Mouse (Mus musculus): ENCODE data around the gene Gm11168. TPM values are rescaled to one million over a fixed set of nuclear protein-coding genes. Genes with fewer than 3 reads are reported as not detected.

The Gm11168 gene
- not detected for polyA plus RNA-seq (2014; fragmentation: Illumina TruSeq; extraction: RNeasy Lipid Tissue Mini Kit (QIAGEN cat#74804); ENCODE audit: low read depth, low replicate concordance)

DNA sequence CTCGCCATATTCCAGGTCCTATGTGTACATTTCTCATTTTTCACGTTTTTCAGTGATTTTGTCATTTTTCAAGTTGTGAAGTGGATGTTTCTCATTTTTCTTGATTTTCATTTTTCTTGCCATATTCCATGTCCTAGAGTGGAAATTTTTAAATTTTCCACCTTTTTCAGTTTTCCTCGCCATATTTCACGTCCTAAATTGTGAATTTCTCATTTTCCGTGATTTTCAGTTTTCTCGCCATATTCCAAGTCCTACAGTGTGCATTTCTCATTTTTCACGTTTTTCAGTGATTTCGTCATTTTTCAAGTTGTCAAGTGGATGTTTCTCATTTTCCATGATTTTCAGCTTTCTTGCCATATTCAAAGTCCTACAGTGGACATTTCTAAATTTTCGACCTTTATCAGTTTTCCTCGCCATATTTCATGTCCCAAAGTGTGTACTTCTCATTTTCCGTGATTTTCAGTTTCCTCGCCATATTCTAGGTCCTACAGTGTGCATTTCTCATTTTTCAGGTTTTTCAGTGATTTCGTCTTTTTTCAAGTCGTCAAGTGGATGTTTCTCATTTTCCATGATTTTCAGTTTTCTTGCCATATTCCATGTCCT, at the start of gene Gm11168:
Gm11168 (plus strand) TSS at position 553 of the 603 bp plus-strand sequence.

DNA sequence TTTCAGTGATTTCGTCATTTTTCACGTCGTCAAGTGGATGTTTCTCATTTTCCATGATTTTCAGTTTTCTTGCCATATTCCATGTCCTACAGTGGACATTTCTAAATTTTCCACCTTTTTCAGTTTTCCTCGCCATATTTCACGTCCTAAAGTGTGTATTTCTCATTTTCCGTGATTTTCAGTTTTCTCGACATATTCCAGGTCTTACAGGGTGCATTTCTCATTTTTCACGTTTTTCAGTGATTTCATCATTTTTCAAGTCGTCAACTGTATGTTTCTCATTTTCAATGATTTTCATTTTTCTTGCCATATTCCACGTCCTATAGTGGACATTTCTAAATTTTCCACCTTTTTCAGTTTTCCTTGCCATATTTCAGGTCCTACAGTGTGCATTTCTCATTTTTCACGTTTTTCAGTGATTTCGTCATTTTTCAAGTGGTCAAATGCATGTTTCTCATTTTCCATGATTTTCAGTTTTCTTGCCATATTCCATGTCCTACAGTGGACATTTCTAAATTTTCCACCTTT, 2.6 kb upstream of the Gm11168 start, which contains the start of gene Gm10722:
Gm10722 (plus strand) TSS at position 478 of the 528 bp plus-strand sequence.

DNA sequence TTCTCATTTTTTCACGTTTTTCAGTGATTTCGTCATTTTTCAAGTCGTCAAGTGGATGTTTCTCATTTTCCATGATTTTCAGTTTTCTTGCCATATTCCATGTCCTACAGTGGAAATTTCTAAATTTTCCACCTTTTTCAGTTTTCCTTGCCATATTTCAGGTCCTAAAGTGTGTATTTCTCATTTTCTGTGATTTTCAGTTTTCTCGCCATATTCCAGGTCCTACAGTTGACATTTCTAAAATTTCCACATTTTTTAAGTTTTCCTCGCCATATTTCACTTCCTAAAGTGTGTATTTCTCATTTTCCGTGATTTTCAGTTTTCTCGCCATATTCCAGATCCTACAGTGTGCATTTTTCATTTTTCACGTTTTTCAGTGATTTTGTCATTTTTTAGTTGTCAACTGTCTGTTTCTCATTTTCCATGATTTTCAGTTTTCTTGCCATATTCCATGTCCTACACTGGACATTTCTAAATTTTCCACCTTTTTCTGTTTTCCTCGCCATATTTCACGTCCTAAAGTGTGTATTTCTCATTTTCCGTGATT, 9.7 kb downstream of the Gm11168 start, which contains the start of gene Gm10721:
Gm10721 (plus strand) TSS at position 408 of the 547 bp plus-strand sequence.

DNA sequence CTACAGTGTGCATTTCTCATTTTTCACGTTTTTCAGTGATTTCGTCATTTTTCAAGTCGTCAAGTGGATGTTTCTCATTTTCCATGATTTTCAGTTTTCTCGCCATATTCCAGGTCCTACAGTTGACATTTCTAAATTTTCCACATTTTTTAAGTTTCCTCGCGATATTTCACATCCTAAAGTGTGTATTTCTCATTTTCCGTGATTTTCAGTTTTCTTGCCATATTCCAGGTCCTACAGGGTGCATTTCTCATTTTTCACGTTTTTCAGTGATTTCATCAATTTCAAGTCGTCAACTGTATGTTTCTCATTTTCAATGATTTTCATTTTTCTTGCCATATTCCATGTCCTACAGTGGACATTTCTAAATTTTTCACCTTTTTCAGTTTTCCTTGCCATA, 12.2 kb downstream of the Gm11168 start, which contains the start of gene Gm10720:
Gm10720 (plus strand) TSS at position 301 of the 400 bp plus-strand sequence.

DNA sequence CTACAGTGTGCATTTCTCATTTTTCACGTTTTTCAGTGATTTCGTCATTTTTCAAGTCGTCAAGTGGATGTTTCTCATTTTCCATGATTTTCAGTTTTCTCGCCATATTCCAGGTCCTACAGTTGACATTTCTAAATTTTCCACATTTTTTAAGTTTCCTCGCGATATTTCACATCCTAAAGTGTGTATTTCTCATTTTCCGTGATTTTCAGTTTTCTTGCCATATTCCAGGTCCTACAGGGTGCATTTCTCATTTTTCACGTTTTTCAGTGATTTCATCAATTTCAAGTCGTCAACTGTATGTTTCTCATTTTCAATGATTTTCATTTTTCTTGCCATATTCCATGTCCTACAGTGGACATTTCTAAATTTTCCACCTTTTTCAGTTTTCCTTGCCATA, 14.0 kb downstream of the Gm11168 start, which contains the start of gene Gm10719:
Gm10719 (plus strand) TSS at position 301 of the 400 bp plus-strand sequence.

DNA sequence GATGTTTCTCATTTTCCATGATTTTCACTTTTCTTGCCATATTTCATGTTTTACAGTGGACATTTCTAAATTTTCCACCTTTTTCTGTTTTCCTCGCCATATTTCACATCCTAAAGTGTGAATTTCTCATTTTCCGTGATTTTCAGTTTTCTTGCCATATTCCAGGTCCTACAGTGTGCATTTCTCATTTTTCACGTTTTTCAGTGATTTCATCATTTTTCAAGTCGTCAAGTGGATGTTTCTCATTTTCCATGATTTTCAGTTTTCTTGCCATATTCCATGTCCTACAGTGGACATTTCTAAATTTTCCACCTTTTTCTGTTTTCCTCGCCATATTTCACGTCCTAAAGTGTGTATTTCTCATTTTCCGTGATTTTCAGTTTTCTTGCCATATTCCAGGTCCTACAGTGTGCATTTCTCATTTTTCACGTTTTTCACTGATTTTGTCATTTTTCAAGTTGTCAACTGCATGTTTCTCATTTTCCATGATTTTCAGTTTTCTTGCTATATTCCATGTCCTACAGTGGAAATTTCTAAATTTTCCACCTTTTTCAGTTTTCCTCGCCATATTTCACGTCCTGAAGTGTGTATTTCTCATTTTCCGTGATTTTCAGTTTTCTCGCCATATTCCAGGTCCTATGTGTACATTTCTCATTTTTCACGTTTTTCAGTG, 20.3 kb downstream of the Gm11168 start, which contains the start of gene Gm10718:
Gm10718 (plus strand) TSS at position 236 of the 673 bp plus-strand sequence.

DNA sequence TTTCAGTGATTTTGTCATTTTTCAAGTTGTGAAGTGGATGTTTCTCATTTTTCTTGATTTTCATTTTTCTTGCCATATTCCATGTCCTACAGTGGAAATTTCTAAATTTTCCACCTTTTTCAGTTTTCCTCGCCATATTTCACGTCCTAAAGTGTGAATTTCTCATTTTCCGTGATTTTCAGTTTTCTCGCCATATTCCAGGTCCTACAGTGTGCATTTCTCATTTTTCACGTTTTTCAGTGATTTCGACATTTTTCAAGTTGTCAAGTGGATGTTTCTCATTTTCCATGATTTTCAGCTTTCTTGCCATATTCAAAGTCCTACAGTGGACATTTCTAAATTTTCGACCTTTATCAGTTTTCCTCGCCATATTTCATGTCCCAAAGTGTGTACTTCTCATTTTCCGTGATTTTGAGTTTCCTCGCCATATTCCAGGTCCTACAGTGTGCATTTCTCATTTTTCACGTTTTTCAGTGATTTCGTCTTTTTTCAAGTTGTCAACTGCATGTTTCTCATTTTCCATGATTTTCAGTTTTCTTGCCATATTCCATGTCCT, 21.8 kb downstream of the Gm11168 start, which contains the start of gene Gm10717:
Gm10717 (plus strand) TSS at position 506 of the 556 bp plus-strand sequence.

DNA sequence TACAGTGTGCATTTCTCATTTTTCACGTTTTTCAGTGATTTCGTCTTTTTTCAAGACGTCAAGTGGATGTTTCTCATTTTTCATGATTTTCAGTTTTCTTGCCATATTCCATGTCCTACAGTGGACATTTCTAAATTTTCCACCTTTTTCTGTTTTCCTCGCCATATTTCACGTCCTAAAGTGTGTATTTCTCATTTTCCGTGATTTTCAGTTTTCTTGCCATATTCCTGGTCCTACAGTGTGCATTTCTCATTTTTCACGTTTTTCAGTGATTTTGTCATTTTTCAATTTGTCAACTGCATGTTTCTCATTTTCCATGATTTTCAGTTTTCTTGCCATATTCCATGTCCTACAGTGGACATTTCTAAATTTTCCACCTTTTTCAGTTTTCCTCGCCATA, 31.2 kb downstream of the Gm11168 start, which contains the start of gene Gm17535:
Gm17535 (plus strand) TSS at position 301 of the 400 bp plus-strand sequence.

DNA sequence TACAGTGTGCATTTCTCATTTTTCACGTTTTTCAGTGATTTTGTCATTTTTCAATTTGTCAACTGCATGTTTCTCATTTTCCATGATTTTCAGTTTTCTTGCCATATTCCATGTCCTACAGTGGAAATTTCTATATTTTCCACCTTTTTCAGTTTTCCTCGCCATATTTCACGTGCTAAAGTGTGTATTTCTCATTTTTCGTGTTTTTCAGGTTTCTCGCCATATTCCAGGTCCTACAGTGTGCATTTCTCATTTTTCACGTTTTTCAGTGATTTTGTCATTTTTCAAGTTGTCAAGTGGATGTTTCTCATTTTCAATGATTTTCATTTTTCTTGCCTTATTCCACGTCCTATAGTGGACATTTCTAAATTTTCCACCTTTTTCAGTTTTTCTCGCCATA, 33.4 kb downstream of the Gm11168 start, which contains the start of gene Gm10715:
Gm10715 (plus strand) TSS at position 301 of the 400 bp plus-strand sequence.

Other genes starting within 250 kb of the Gm11168 start
- gene Gm10722, start 2.4 kb upstream of the Gm11168 start, polyA plus RNA-seq (2014; fragmentation: Illumina TruSeq; extraction: RNeasy Lipid Tissue Mini Kit (QIAGEN cat#74804); ENCODE audit: low read depth, low replicate concordance): not detected
- gene Gm10721, start 9.8 kb downstream of the Gm11168 start, polyA plus RNA-seq (2014; fragmentation: Illumina TruSeq; extraction: RNeasy Lipid Tissue Mini Kit (QIAGEN cat#74804); ENCODE audit: low read depth, low replicate concordance): not detected
- not detected for gene Gm10720, start 12.3 kb downstream of the Gm11168 start, polyA plus RNA-seq (2014; fragmentation: Illumina TruSeq; extraction: RNeasy Lipid Tissue Mini Kit (QIAGEN cat#74804); ENCODE audit: low read depth, low replicate concordance)
- not detected for gene Gm10719, start 14.1 kb downstream of the Gm11168 start, polyA plus RNA-seq (2014; fragmentation: Illumina TruSeq; extraction: RNeasy Lipid Tissue Mini Kit (QIAGEN cat#74804); ENCODE audit: low read depth, low replicate concordance)
- gene Gm10718, start 20.2 kb downstream of the Gm11168 start, polyA plus RNA-seq (2014; fragmentation: Illumina TruSeq; extraction: RNeasy Lipid Tissue Mini Kit (QIAGEN cat#74804); ENCODE audit: low read depth, low replicate concordance): not detected
- not detected for gene Gm10717, start 22.1 kb downstream of the Gm11168 start, polyA plus RNA-seq (2014; fragmentation: Illumina TruSeq; extraction: RNeasy Lipid Tissue Mini Kit (QIAGEN cat#74804); ENCODE audit: low read depth, low replicate concordance)
- not detected for gene Gm17535, start 31.3 kb downstream of the Gm11168 start, polyA plus RNA-seq (2014; fragmentation: Illumina TruSeq; extraction: RNeasy Lipid Tissue Mini Kit (QIAGEN cat#74804); ENCODE audit: low read depth, low replicate concordance)
- not detected for gene Gm10715, start 33.5 kb downstream of the Gm11168 start, polyA plus RNA-seq (2014; fragmentation: Illumina TruSeq; extraction: RNeasy Lipid Tissue Mini Kit (QIAGEN cat#74804); ENCODE audit: low read depth, low replicate concordance)

Data from liver, adult 10 weeks (tissue).